Mouse (Mus musculus) G1E (cell line): Measurements from ENCODE around the gene Rhob.

Experiments used
- CTCF ChIP-seq: IDR thresholded peaks from 2 replicates; pipeline ENCODE4 v1.5.1; 2012; ENCODE audit warnings: low read depth, low read length, inconsistent platforms, mixed read lengths
- GATA1 ChIP-seq: IDR thresholded peaks from 2 replicates; pipeline ENCODE4 v1.6.1; 2012; ENCODE audit warnings: borderline replicate concordance, low read length, inconsistent platforms, mixed read lengths
- GATA2 ChIP-seq: IDR thresholded peaks from 2 replicates; pipeline ENCODE4 v1.6.1; 2012; ENCODE audit warnings: low read depth, low read length, inconsistent platforms, borderline replicate concordance
- TAL1 ChIP-seq: conservative IDR thresholded peaks from 2 replicates; pipeline ENCODE4 v1.6.1; 2012; ENCODE audit warnings: low read depth, low read length, inconsistent platforms, mixed read lengths

GRCm38 (mm10) chr12:8535596-8535995 lies 35.8 kb upstream of the Rhob start:
- TF ChIP-seq CTCF (no peak), TAL1 (no peak), GATA1 (no peak), GATA2 (no peak)
